Mouse (Mus musculus): ENCODE measurements at regions not wholly inside any gene's neighbourhood (a gene's known extent, or its start where the extent isn't known, plus 50 kb on each side); places are given as distances from the start of the nearest gene placed in this dataset.

- no peak for TF ChIP-seq CTCF (conservative IDR thresholded peaks at IDR 0.05; ENCODE audit: low read length)
- TF ChIP-seq POU5F1 (IDR thresholded peaks at IDR 0.05; ENCODE audit: borderline replicate concordance, low read length) = no peak
Observed at GRCm38 (mm10) chr8:77828079-77828478, 103.8 kb upstream of the Ednra start.

Measured in E14TG2a.4 (cell line).